Mouse (Mus musculus) hindbrain, embryonic 12.5 days (tissue): ENCODE results near the gene Ttc16. TPM values are rescaled to one million over a fixed set of nuclear protein-coding genes. Genes with fewer than 3 reads are reported as not detected.

Experiments
- ATAC-seq: fragments of 200-750 bp; cut with Nextera tagmentation; 2 replicates; pipeline ENCODE4 v1.8.0; 2017; ENCODE audit warnings: moderate TSS enrichment; ENCODE audit not compliant: low FRiP score
- H3K27ac ChIP-seq: fragments of 300-500 bp; sonication (generic); 2 replicates; pipeline ENCODE4 v1.5.1; 2016; ENCODE audit warnings: mild to moderate bottlenecking
- H3K27me3 ChIP-seq: fragments of 300-500 bp; sonication (generic); 2 replicates; pipeline ENCODE4 v1.6.1; 2016; ENCODE audit warnings: mild to moderate bottlenecking
- H3K36me3 ChIP-seq: fragments of 300-500 bp; sonication (generic); 2 replicates; pipeline ENCODE4 v1.6.1; 2016; ENCODE audit warnings: mild to moderate bottlenecking
- H3K4me1 ChIP-seq: fragments of 300-500 bp; sonication (generic); 2 replicates; pipeline ENCODE4 v1.6.1; 2016
- H3K4me2 ChIP-seq: fragments of 300-500 bp; sonication (generic); replicated peaks from 2 replicates; pipeline ENCODE4 v1.6.1; 2016; ENCODE audit warnings: mild to moderate bottlenecking
- H3K4me3 ChIP-seq: fragments of 300-500 bp; sonication (generic); 2 replicates; pipeline ENCODE4 v1.5.1; 2016; ENCODE audit warnings: mild to moderate bottlenecking
- H3K9ac ChIP-seq: fragments of 300-500 bp; sonication (generic); 2 replicates; pipeline ENCODE4 v1.6.1; 2016; ENCODE audit warnings: mild to moderate bottlenecking, moderate library complexity
- H3K9me3 ChIP-seq: fragments of 300-500 bp; sonication (generic); replicated peaks from 2 replicates; pipeline ENCODE4 v1.6.1; 2016; ENCODE audit warnings: mild to moderate bottlenecking
- WGBS: fragments of 180-500 bp; shearing (Covaris S2); methylation state at CpG from one replicate; pipeline ENCODE4 v1.1.7; 2016; 5-methylcytosine and 5-hydroxymethylcytosine counted together
- polyA plus RNA-seq: library from polyadenylated mRNA; unstranded; fragments of >200 nt; fragmentation: Nextera tagmentation; extraction: Ambion mirVana; gene quantifications from 2 replicates; pipeline ENCODE4 v1.2.1, GENCODE M21; 2016

The Ttc16 gene
- polyA plus RNA-seq, 1 experiment from 2014 or later, result 1.1 TPM

- ATAC-seq, result no peak
- 85% methylated on average over 8 of the region's 8 CpGs for WGBS
- Histone ChIP-seq H3K9ac (no peak overlapping the region), H3K4me2 (no peak overlapping the region), H3K4me1 (peaks cover 23% of the 10 kb centered on the region), H3K27ac (no peak overlapping the region), H3K36me3 (no peaks in the 10 kb centered on the region), H3K9me3 (no peaks in the 10 kb centered on the region; the same call in 1 of the 2 replicates), H3K4me3 (no peak overlapping the region), H3K27me3 (peaks cover 3% of the 10 kb centered on the region; the same call in 1 of the 2 replicates)
These were observed 2.7 kb downstream of the Ttc16 start for GRCm38 (mm10) chr2:32772626-32773279.

- Histone ChIP-seq H3K27me3 (peaks cover 3% of the 10 kb centered on the region; the same call in 1 of the 2 replicates), H3K4me2 (no peak overlapping the region), H3K27ac (no peak overlapping the region), H3K36me3 (no peaks in the 10 kb centered on the region), H3K4me3 (no peak overlapping the region), H3K9me3 (no peaks in the 10 kb centered on the region; the same call in 1 of the 2 replicates), H3K9ac (no peak overlapping the region), H3K4me1 (peaks cover 30% of the 10 kb centered on the region)
- 34% methylated on average over 12 of the region's 12 CpGs for WGBS
- no peak for ATAC-seq
These were observed 3.5 kb downstream of the Ttc16 start for GRCm38 (mm10) chr2:32771886-32772285.

GRCm38 (mm10) chr2:32769327-32770085, 5.9 kb downstream of the Ttc16 start:
- Histone ChIP-seq H3K4me2 (no peak overlapping the region), H3K27me3 (no peaks in the 10 kb centered on the region), H3K9ac (no peak overlapping the region), H3K36me3 (no peaks in the 10 kb centered on the region), H3K9me3 (no peaks in the 10 kb centered on the region; the same call in 1 of the 2 replicates), H3K4me1 (peaks cover 21% of the 10 kb centered on the region; the same call in 1 of the 2 replicates), H3K4me3 (no peak overlapping the region), H3K27ac (no peak overlapping the region)
- 64% methylated on average over 5 of the region's 5 CpGs for whole genome bisulfite sequencing
- no peak for ATAC-seq

GRCm38 (mm10) chr2:32768661-32769285, 6.7 kb downstream of the Ttc16 start:
- 51% methylated on average over 18 of the region's 19 CpGs for WGBS
- H3K9me3 ChIP-seq, result no peaks in the 10 kb centered on the region; the same call in 1 of the 2 replicates
- no peak overlapping the region for H3K9ac ChIP-seq
- H3K4me1 ChIP-seq, result peaks cover 21% of the 10 kb centered on the region; the same call in 1 of the 2 replicates
- ATAC-seq, result no peak
- no peak overlapping the region for H3K4me2 ChIP-seq
- H3K36me3 ChIP-seq, result no peaks in the 10 kb centered on the region
- no peak overlapping the region for H3K4me3 ChIP-seq
- no peak overlapping the region for H3K27ac ChIP-seq
- H3K27me3 ChIP-seq, result no peaks in the 10 kb centered on the region

GRCm38 (mm10) chr2:32767241-32767640, 8.2 kb downstream of the Ttc16 start:
- no peaks in the 10 kb centered on the region for H3K27me3 ChIP-seq
- no peak overlapping the region for H3K27ac ChIP-seq
- peaks cover 11% of the 10 kb centered on the region for H3K36me3 ChIP-seq
- H3K9me3 ChIP-seq, result no peaks in the 10 kb centered on the region; the same call in 1 of the 2 replicates
- H3K4me2 ChIP-seq, result no peak overlapping the region
- H3K9ac ChIP-seq, result no peak overlapping the region
- H3K4me3 ChIP-seq, result no peak overlapping the region
- ATAC-seq, result no peak
- 79% methylated on average over 12 of the region's 12 CpGs for WGBS
- peaks cover 21% of the 10 kb centered on the region; the same call in 1 of the 2 replicates for H3K4me1 ChIP-seq

GRCm38 (mm10) chr2:32763353-32763752, 12.1 kb downstream of the Ttc16 start:
- H3K4me2 ChIP-seq, result no peak overlapping the region
- H3K27me3 ChIP-seq, result no peaks in the 10 kb centered on the region
- no peak for ATAC-seq
- peaks cover 20% of the 10 kb centered on the region for H3K4me1 ChIP-seq
- no peaks in the 10 kb centered on the region for H3K9me3 ChIP-seq
- H3K36me3 ChIP-seq, result peaks cover 34% of the 10 kb centered on the region
- H3K9ac ChIP-seq, result no peak overlapping the region
- no peak overlapping the region for H3K4me3 ChIP-seq
- 68% methylated on average over 3 of the region's 3 CpGs for WGBS
- no peak overlapping the region for H3K27ac ChIP-seq

GRCm38 (mm10) chr2:32761859-32762258, 13.6 kb downstream of the Ttc16 start:
- no peak overlapping the region for H3K9ac ChIP-seq
- no peak overlapping the region for H3K4me3 ChIP-seq
- no peaks in the 10 kb centered on the region for H3K9me3 ChIP-seq
- peaks cover 34% of the 10 kb centered on the region for H3K36me3 ChIP-seq
- no peaks in the 10 kb centered on the region for H3K27me3 ChIP-seq
- ATAC-seq, result no peak
- H3K4me1 ChIP-seq, result peaks cover 20% of the 10 kb centered on the region
- 90% methylated on average over 4 of the region's 4 CpGs for WGBS
- no peak overlapping the region for H3K4me2 ChIP-seq
- no peak overlapping the region for H3K27ac ChIP-seq

GRCm38 (mm10) chr2:32761361-32761760, 14.1 kb downstream of the Ttc16 start:
- Histone ChIP-seq H3K9ac (no peak overlapping the region), H3K9me3 (no peaks in the 10 kb centered on the region), H3K27ac (no peak overlapping the region), H3K4me1 (peaks cover 16% of the 10 kb centered on the region), H3K36me3 (peaks cover 34% of the 10 kb centered on the region), H3K4me3 (no peak overlapping the region), H3K4me2 (no peak overlapping the region), H3K27me3 (no peaks in the 10 kb centered on the region)
- 88% methylated on average over 14 of the region's 14 CpGs for WGBS
- ATAC-seq, result no peak

GRCm38 (mm10) chr2:32759001-32759400, 16.4 kb downstream of the Ttc16 start:
- Histone ChIP-seq H3K9me3 (no peaks in the 10 kb centered on the region), H3K4me3 (no peak overlapping the region), H3K4me1 (peaks cover 16% of the 10 kb centered on the region), H3K27ac (no peak overlapping the region), H3K4me2 (no peak overlapping the region), H3K27me3 (no peaks in the 10 kb centered on the region), H3K9ac (no peak overlapping the region), H3K36me3 (peaks cover 44% of the 10 kb centered on the region)
- WGBS, result 93% methylated on average over 2 of the region's 2 CpGs
- ATAC-seq, result no peak

GRCm38 (mm10) chr2:32758503-32758902, 16.9 kb downstream of the Ttc16 start:
- 66% methylated on average over 8 of the region's 8 CpGs for WGBS
- ATAC-seq, result no peak
- Histone ChIP-seq H3K4me2 (no peak overlapping the region), H3K27me3 (no peaks in the 10 kb centered on the region), H3K4me3 (no peak overlapping the region), H3K27ac (no peak overlapping the region), H3K9me3 (no peaks in the 10 kb centered on the region), H3K4me1 (peaks cover 16% of the 10 kb centered on the region), H3K36me3 (peaks cover 47% of the 10 kb centered on the region), H3K9ac (peak overlapping the region; percentile 84; the same call in 1 of the 2 replicates)

GRCm38 (mm10) chr2:32757056-32757845, 18.2 kb downstream of the Ttc16 start, which contains the start of gene Tor2a:
Gene Tor2a, plus strand, starts transcription at chr2:32757234.
- whole genome bisulfite sequencing, result under 1% methylated on average over 65 of the region's 66 CpGs
- Histone ChIP-seq H3K4me3 (peak within 1 kb of the TSS; percentile 71), H3K4me2 (peak within 1 kb of the TSS; percentile 55), H3K4me1 (peaks cover 19% of the 10 kb centered on the region), H3K27me3 (no peaks in the 10 kb centered on the region), H3K9me3 (no peaks in the 10 kb centered on the region), H3K27ac (peak within 1 kb of the TSS; percentile 90), H3K9ac (peak within 1 kb of the TSS; percentile 84), H3K36me3 (peaks cover 43% of the 10 kb centered on the region)
- ATAC-seq, result peak; percentile 92
